Mouse (Mus musculus) midbrain, embryonic 11.5 days (tissue): ENCODE data around the gene Nhlh1. TPM values are rescaled to one million over a fixed set of nuclear protein-coding genes. Genes with fewer than 3 reads are reported as not detected.

Experiments used
- ATAC-seq: fragments of 200-750 bp; cut with Nextera tagmentation; 2 replicates; pipeline ENCODE4 v1.8.0; 2017; ENCODE audit warnings: moderate TSS enrichment, moderate library complexity; ENCODE audit not compliant: low FRiP score
- DNase-seq: peaks from one replicate; pipeline ENCODE4 v3.0.0; 2015; ENCODE audit warnings: low spot score; ENCODE audit errors: missing footprints
- H3K27ac ChIP-seq: fragments of 300-500 bp; sonication (generic); 2 replicates; pipeline ENCODE4 v1.5.1; 2014; ENCODE audit warnings: low read depth, low read length
- H3K27me3 ChIP-seq: fragments of 300-500 bp; sonication (generic); 2 replicates; pipeline ENCODE4 v1.6.1; 2014; ENCODE audit warnings: mild to moderate bottlenecking, low read length, moderate library complexity, mixed read lengths; ENCODE audit not compliant: control insufficient read depth, insufficient read depth
- H3K36me3 ChIP-seq: fragments of 300-500 bp; sonication (generic); 2 replicates; pipeline ENCODE4 v1.6.1; 2014; ENCODE audit warnings: mild to moderate bottlenecking, low read length, moderate library complexity, mixed read lengths; ENCODE audit not compliant: control insufficient read depth, insufficient read depth
- H3K4me1 ChIP-seq: fragments of 300-500 bp; sonication (generic); 2 replicates; pipeline ENCODE4 v1.6.1; 2014; ENCODE audit warnings: low read length; ENCODE audit not compliant: control insufficient read depth, insufficient read depth
- H3K4me2 ChIP-seq: fragments of 300-500 bp; sonication (generic); 2 replicates; pipeline ENCODE4 v1.6.1; 2014; ENCODE audit warnings: mild to moderate bottlenecking, moderate library complexity
- H3K4me3 ChIP-seq: fragments of 300-500 bp; sonication (generic); 2 replicates; pipeline ENCODE4 v1.5.1; 2014; ENCODE audit warnings: low read depth, low read length
- H3K9ac ChIP-seq: fragments of 300-500 bp; sonication (generic); 2 replicates; pipeline ENCODE4 v1.6.1; 2014; ENCODE audit warnings: low read length
- H3K9me3 ChIP-seq: fragments of 300-500 bp; sonication (generic); 2 replicates; pipeline ENCODE4 v1.6.1; 2016; ENCODE audit warnings: low read length; ENCODE audit not compliant: control insufficient read depth
- WGBS: fragments of 180-500 bp; shearing (Covaris S2); extraction: QIAGEN DNeasy Blood & Tissue Kit; methylation state at CpG from one replicate; pipeline ENCODE4 v1.1.7; 2014; 5-methylcytosine and 5-hydroxymethylcytosine counted together
- polyA plus RNA-seq: library from polyadenylated mRNA; unstranded; fragments of >200 nt; fragmentation: Nextera tagmentation; extraction: Ambion mirVana; gene quantifications from 2 replicates; pipeline ENCODE4 v1.2.1, GENCODE M21; 2014

Gene Nhlh1
- polyA plus RNA-seq, 1 experiment from 2014 or later = 10.7 TPM

DNA sequence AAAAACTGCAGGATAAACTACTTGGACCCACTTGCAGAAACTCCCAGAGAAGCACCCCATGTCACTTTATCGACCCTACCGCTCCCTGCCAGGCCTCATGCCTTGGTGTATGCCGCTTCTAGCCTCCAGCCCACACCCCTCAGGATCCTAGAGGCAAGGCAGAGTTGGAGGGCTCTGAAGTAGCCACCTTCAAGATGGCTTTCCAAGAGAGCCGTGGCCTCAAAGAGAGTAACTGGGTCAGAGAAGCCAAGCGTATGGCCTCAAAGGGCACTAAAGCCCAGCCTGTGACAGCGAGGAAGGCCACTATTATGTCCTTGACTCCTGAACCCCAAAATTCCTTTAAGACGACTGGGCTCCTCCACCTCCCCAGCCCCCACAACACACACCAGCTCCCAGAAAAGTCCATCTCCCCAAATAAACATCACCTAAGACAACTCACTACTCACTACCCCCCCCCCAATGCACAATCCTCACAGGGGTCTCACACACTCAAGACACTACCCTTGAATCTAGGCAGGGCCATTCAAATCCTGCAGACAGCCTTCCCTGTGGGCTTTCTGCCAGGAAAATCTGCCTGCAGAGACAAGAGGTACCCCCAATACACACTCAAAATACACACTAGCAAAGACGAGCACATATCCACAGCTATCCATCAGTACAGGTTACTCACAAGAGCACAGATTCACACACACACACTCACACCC is 32.0 kb downstream of the Nhlh1 start:
- 20% methylated on average over 8 of the region's 8 CpGs for WGBS

DNA sequence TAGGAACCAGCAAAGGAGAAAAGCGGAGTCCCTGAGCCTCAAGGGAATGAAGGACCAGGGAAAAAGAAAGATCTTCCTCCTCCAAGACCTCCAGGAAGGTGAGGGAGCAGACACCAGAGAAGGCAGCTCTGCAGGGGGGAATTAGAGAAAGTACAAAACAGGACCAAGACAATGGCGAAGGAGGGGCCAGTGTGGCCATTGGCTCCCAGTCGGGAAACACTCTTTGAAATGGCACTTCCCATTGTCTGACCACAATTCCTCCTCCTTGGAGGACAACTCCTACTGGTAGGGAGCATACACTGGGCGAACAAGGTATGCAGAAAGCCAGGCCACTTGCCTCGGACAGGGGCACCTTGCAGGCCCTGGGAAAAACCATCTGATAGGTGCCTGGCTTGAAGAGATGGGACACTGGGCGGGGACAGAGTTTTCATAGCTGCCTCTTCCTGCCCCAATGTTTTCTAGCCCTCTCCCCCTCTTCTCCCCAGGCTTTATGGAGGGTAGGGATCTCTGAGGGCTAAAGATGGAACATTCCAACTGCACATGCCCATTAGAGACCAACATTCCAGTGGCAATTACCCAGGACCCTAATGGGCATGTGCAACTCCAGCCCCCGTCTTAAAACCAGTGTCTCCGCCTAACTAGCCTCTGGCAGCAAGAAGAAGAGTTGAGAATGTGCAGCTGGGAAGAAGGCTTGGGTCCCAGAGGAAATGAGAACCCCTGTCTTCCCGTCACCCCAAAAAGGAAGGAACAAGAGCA is 33.1 kb downstream of the Nhlh1 start:
- H3K27me3 ChIP-seq = no peaks in the 10 kb centered on the region
- H3K4me2 ChIP-seq = peak overlapping the region; percentile 84
- H3K9me3 ChIP-seq = no peaks in the 10 kb centered on the region
- no peaks in the 10 kb centered on the region for H3K36me3 ChIP-seq
- no peak for ATAC-seq
- DNase-seq = peak; percentile 87
- H3K9ac ChIP-seq = peak overlapping the region; percentile 98
- peak overlapping the region; percentile 93 for H3K4me3 ChIP-seq
- H3K27ac ChIP-seq = no peak overlapping the region
- H3K4me1 ChIP-seq = peaks cover 62% of the 10 kb centered on the region
- WGBS = 13% methylated on average over 9 of the region's 9 CpGs

More for the DNA sequence above, 32.0 kb downstream of the Nhlh1 start:
- ATAC-seq (no peak), DNase-seq (peak; percentile 90)
- Histone ChIP-seq H3K36me3 (no peaks in the 10 kb centered on the region), H3K4me3 (peak overlapping the region; percentile 93), H3K4me1 (peaks cover 51% of the 10 kb centered on the region), H3K9me3 (no peaks in the 10 kb centered on the region), H3K9ac (peak overlapping the region; percentile 98), H3K27ac (peak overlapping the region; percentile 32; the same call in 1 of the 2 replicates), H3K4me2 (peak overlapping the region; percentile 84), H3K27me3 (no peaks in the 10 kb centered on the region)

DNA sequence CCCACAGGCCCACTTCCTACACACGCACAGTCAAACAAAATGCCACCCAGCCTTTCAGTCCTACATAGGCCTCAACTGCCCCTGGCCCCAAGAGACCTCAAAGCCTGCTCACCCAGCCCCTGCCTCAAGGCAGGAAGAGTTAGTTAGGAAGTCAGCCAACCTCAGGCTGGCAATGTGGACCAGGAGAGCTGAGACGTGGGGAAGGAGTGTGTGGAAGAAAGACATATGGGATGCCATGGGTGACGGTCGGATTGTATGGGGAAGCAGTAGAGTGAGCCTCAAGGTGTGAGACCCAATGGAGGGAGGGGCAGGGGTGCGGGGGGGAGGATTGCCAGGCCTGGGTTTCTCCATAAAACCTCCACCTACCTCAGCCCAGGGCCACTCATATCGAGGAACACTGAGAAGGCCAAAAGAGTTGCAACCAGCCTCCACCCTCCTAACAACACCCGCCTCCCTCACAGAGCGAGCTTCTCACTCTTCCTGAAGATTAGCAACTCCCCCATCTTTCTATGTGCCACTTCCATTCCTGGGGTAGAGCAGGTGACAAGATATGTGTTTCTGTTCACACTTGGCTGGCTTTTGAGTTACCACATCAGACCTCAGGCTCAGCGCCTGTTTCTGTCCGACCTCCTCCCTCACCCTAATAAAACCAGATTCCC is 37.4 kb downstream of the Nhlh1 start:
- no peak for ATAC-seq
- Histone ChIP-seq H3K27me3 (no peaks in the 10 kb centered on the region), H3K4me3 (no peak overlapping the region), H3K36me3 (no peaks in the 10 kb centered on the region), H3K9me3 (no peaks in the 10 kb centered on the region), H3K4me2 (no peak overlapping the region), H3K4me1 (peaks cover 79% of the 10 kb centered on the region), H3K27ac (peak overlapping the region; percentile 86; the same call in 1 of the 2 replicates), H3K9ac (peak overlapping the region; percentile 28; the same call in 1 of the 2 replicates)
- WGBS = 80% methylated on average over 10 of the region's 10 CpGs
- DNase-seq = peak; percentile 75

DNA sequence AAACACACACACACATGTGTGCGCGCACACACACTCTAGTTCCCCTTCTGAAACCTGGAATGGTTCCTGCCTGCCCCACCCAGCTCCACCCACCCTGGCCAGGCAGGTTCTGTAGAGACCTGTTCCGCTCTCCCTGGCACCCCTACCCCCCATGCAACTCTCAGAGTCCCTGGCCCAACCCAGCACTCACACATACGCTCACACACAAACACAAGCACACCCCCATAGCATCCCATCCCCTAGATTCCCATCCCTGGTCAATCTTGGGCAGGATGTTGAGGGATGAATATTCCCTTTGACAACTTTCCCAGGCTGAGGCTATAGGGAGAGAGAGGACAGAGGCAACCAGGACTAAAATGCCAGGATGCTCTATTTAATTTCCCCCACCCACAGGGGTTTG is 38.0 kb downstream of the Nhlh1 start:
- Histone ChIP-seq H3K9me3 (no peaks in the 10 kb centered on the region), H3K27ac (peak overlapping the region; percentile 86), H3K27me3 (no peaks in the 10 kb centered on the region), H3K4me3 (no peak overlapping the region), H3K36me3 (no peaks in the 10 kb centered on the region), H3K9ac (peak overlapping the region; percentile 28; the same call in 1 of the 2 replicates), H3K4me2 (no peak overlapping the region), H3K4me1 (peaks cover 79% of the 10 kb centered on the region)
- no peak for ATAC-seq
- peak; percentile 77 for DNase-seq
- 93% methylated on average over 4 of the region's 4 CpGs for WGBS

DNA sequence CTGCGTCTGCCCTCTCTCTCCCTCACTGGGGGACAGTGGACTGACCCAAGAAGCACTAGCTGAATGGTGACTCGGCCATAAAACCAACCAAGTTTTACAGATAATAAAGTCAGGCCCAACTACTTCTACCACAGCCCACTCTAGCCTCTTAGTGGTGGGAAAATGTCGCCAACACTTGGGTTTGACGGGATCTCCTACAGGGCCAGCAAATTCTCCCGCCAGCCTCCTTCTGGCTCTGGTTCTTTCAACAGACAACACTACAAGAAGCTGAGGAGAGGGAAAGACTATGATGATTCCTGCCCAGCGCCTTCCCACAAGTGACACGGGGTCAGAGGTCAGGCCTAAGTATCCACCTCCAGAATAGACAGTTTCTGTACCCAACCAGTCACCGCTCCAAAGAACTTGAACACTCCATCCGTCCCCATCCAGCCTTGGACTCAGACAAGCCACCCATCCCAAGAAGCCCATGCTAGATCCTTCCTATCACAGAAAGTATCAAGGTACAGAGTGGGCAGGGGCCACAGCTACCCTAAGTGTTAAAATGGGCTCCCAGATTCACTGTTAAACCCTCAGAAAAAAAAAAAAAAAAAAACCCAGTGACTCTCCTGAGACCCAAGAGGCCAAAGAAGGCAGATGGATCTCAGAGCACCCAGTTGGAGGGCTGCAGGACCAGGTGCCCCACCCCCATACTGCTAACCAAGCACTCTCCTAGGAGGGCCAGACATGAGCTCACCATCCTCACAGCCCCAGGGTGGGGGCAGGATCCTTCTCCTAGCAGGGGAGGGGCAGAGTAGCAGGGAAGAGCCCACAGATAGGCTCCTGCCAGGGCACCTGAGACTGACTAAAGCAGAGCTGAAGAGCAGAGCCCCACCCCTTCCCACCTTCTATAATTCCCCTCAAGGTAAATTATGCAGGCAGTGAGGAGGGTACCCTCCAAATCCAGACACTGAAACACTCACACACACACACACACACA is 38.7 kb downstream of the Nhlh1 start:
- no peak overlapping the region for H3K4me3 ChIP-seq
- H3K4me2 ChIP-seq = peak overlapping the region; percentile 41
- no peaks in the 10 kb centered on the region for H3K27me3 ChIP-seq
- H3K9ac ChIP-seq = no peak overlapping the region
- 62% methylated on average over 9 of the region's 9 CpGs for WGBS
- peak overlapping the region; percentile 86 for H3K27ac ChIP-seq
- peak; percentile 83 for DNase-seq
- no peaks in the 10 kb centered on the region for H3K36me3 ChIP-seq
- no peaks in the 10 kb centered on the region for H3K9me3 ChIP-seq
- no peak for ATAC-seq
- peaks cover 79% of the 10 kb centered on the region for H3K4me1 ChIP-seq

DNA sequence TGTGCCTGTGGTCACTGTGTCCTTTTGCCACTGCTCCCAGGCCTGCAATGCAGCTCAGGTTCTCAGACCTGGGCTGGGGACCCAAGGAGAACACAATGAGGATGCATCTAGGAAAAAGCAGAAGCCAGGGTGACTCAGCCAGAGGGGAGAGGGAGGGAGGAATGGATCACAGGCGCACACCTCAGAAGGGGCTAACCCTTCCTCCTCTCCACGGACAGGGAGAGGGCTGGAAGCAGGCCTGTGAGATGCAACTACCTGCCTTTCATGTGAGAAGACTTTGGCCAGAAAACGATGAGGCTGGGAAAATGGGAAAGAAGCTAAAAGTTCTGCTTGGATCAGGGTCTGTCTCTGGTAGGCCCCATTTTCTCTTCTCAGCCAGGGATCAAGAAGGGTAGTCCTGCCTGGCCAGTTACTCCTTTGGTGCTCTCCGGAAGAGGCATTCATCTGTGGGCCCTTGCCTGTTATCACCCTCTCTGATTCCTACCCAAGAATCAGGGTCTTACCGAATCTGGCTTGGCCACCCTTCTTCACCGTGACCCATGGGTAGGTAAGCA is 39.8 kb downstream of the Nhlh1 start:
- Histone ChIP-seq H3K36me3 (peaks cover 3% of the 10 kb centered on the region; the same call in 1 of the 2 replicates), H3K27me3 (no peaks in the 10 kb centered on the region), H3K4me2 (peak overlapping the region; percentile 41), H3K27ac (peak overlapping the region; percentile 86), H3K9ac (peak overlapping the region; percentile 65), H3K4me3 (peak overlapping the region; percentile 7; the same call in 1 of the 2 replicates), H3K4me1 (peaks cover 82% of the 10 kb centered on the region), H3K9me3 (no peaks in the 10 kb centered on the region)
- DNase-seq (peak; percentile 91), ATAC-seq (no peak)
- 50% methylated on average over 6 of the region's 6 CpGs for WGBS

DNA sequence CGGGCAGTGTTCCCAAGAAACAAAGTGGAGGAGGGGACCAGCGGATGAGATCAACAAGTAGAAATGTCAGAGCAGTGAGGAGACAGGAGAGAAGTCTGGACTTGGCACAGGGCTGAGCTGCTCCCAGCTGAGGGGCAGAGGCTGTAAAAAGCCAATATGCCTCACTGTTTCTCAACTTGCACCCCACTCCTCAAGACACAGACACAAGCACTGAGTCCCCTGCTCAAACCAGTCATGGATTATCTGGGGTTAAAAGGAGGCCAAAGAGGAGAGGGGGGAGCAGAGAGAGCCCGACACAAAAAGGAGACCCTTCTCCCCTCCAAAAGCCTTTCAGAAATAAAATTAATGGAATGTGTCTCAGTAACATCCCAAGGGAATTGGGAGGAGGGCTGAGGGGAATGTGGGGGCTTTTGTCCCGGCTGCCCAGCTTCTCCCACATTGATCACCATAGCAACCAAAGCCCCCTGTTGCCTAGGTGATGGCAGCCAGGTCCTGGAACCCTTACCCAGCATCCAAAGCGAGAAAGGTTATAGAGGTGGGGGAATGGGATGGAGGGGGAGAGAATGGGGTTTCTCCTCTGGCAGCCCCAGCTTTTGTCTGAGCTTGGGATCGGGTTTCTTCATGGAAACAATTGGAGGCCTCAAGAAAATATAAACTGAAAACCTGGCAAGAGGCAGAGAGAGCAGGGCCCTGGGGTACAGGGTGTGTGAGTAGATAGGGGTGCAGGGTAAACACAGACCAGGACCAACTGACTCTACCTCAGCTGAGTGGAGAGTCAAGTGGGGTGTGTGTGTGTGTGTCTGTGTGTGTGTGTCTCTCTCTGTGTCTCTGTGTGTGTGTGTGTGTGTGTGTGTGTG is 40.5 kb downstream of the Nhlh1 start:
- Histone ChIP-seq H3K9me3 (no peaks in the 10 kb centered on the region), H3K36me3 (peaks cover 8% of the 10 kb centered on the region; the same call in 1 of the 2 replicates), H3K9ac (peak overlapping the region; percentile 65), H3K27ac (peak overlapping the region; percentile 86), H3K4me1 (peaks cover 78% of the 10 kb centered on the region), H3K4me2 (peak overlapping the region; percentile 41), H3K4me3 (peak overlapping the region; percentile 7; the same call in 1 of the 2 replicates), H3K27me3 (no peaks in the 10 kb centered on the region)
- DNase-seq (peak; percentile 99), ATAC-seq (peak; percentile 90)
- 12% methylated on average over 6 of the region's 6 CpGs for WGBS
